Mouse (Mus musculus): ENCODE data around the gene Lrrc15. TPM values are rescaled to one million over a fixed set of nuclear protein-coding genes. Genes with fewer than 3 reads are reported as not detected.

Lrrc15 gene
- 0.62 and 1.0 TPM in 2 replicates for polyA plus RNA-seq (2012; rRNA removed)

DNA sequence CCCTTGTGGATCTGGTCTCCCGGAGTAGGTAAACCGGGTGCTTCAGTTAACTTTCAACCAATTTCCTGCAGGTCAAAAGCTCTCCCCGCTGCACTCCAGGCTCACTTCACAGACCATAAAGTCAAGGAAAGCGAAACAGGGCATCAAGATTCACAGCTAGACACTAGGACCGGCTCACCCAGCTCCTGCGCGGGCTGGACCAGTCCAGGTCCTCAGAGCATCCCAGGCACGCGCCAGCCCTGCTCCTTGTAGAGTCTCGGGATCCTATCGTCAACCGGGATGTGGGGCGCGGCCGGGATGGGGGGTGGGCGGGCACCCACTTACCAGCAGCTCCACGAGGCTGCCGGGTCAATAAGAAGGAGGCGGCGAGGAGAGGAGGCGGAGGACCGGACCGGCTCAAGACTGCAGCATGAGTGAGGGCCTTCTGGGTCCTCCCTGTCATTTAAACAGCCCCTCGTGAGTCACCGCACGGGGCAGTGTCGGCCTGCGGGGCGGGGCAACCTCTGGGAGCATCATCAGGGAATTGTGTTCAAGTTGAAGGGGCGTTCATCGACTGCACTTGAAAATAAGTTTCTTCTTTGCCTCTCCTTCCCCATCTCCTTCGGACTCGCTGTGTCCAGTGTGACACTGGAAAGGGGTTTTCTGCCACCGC, at the start of gene Lrrc15:
Gene Lrrc15 (minus strand): TSS at position 413 of the 652 bp plus-strand sequence.

DNA sequence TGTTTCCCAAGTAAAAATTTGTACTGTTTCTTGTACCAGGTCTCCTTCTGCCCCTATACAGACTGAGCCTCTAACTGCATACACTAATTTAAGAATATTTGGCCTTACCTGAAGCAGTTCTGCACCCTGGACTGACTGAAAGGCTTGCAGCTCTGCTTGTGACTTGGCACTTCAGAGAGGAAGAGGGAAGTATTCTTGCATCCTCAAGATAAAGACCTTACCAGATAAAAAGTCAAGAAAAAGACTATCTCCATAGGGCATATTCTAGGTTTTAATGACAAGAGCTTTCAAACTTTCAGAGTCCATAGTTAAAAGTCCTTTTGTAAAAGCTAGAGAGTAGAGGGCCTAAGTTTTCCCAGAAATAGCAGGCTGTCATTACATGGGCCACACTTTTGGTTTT, 27.6 kb upstream of the Lrrc15 start, which contains the start of gene Gp5:
Gene Gp5 (minus strand): TSS at position 133 of the 400 bp plus-strand sequence.

DNA sequence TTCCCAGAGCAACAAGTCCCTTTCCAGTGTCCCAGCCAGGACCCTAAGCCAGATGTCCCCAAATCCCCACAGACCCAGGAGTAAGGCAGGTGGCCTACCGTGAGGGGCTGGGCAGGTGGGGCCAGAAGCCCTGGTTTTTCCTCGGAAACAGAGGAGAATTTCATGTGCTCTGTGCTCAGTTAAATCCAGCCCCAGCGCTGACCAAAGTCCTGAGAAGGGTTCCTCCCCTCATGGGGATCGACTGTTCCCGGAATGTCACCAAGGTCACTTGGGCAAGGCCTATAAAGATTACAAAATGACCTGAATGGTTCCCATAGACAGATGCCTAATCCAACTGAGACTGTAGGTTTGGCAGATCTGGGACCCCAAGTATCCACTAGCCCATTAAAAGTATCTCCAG, 15.7 kb downstream of the Lrrc15 start, which contains the start of gene Cpn2:
Gene Cpn2 (minus strand): TSS at position 141 of the 400 bp plus-strand sequence.

Other genes with a start within 250 kb of the Lrrc15 start
- gene Hes1, start 218.9 kb downstream of the Lrrc15 start, polyA plus RNA-seq (2012; rRNA removed): 307 and 412 TPM in 2 replicates
- 0.21 TPM in 1 of 2 replicates, not detected in the other for gene Cpn2, start 15.8 kb downstream of the Lrrc15 start, polyA plus RNA-seq (2012; rRNA removed)
- gene Gp5, start 27.5 kb upstream of the Lrrc15 start, polyA plus RNA-seq (2012; rRNA removed): 0.48 and 1.5 TPM in 2 replicates
- gene Atp13a3, start 122.7 kb upstream of the Lrrc15 start, polyA plus RNA-seq (2012; rRNA removed): 33.7 and 94.7 TPM in 2 replicates